Mouse (Mus musculus) cerebellum, adult 2 months (tissue): ENCODE measurements around the gene Cntrl. TPM values are rescaled to one million over a fixed set of nuclear protein-coding genes. Genes with fewer than 3 reads are reported as not detected.

Experiments
- DNase-seq, 2 experiments: peaks; one replicate each; pipeline ENCODE4 v3.0.0; 2021
- H3K27ac ChIP-seq: fragments of 200-500 bp; 2 replicates; pipeline ENCODE4 v1.5.1; 2012; ENCODE audit warnings: low read length, control low read depth, inconsistent platforms; ENCODE audit not compliant: insufficient read depth
- H3K27me3 ChIP-seq: fragments of 200-500 bp; 2 replicates; pipeline ENCODE4 v1.6.1; 2012; ENCODE audit warnings: inconsistent platforms, mild to moderate bottlenecking, low read length, moderate library complexity; ENCODE audit not compliant: control insufficient read depth, insufficient read depth
- H3K4me1 ChIP-seq: fragments of 200-500 bp; 2 replicates; pipeline ENCODE4 v1.6.1; 2011; ENCODE audit warnings: low read length; ENCODE audit not compliant: control insufficient read depth, insufficient read depth
- H3K4me3 ChIP-seq: fragments of 200-500 bp; replicated peaks from 2 replicates; pipeline ENCODE3; 2011; ENCODE audit warnings: mild to moderate bottlenecking, low read depth, low read length, control low read depth; ENCODE audit not compliant: insufficient read depth
- CTCF ChIP-seq: fragments of 200-500 bp; IDR thresholded peaks from 2 replicates; pipeline ENCODE4 v1.5.1; 2011; ENCODE audit warnings: low read depth, mild to moderate bottlenecking, control low read depth, low read length, moderate library complexity, borderline replicate concordance; ENCODE audit not compliant: insufficient read depth
- POLR2A ChIP-seq: fragments of 200-500 bp; IDR thresholded peaks from 2 replicates; pipeline ENCODE4 v1.6.1; 2011; ENCODE audit warnings: low read length, control low read depth, borderline replicate concordance; ENCODE audit not compliant: insufficient read depth
- WGBS: fragments of 180-500 bp; shearing (Covaris S2); methylation state at CpG from one replicate; pipeline ENCODE4 v1.1.7; 2018; 5-methylcytosine and 5-hydroxymethylcytosine counted together
- polyA plus RNA-seq: library from polyadenylated mRNA; depleted of rRNA; stranded (reverse); fragments of >200 nt; gene quantifications from 2 replicates; pipeline ENCODE4 v1.2.3, GENCODE M21; 2012; rRNA removed

Gene Cntrl
- polyA plus RNA-seq, 1 experiment, result 15.7 TPM

- no peak for DNase-seq
- no peaks in the 10 kb centered on the region for H3K4me1 ChIP-seq
- no peak overlapping the region for H3K27ac ChIP-seq
- H3K27me3 ChIP-seq, result no peaks in the 10 kb centered on the region
- no peak for TF ChIP-seq POLR2A
- TF ChIP-seq CTCF, result no peak
- 95% methylated on average over 3 of the region's 3 CpGs for WGBS
- H3K4me3 ChIP-seq, result no peak overlapping the region
Measured at GRCm38 (mm10) chr2:35218736-35219135, 109.4 kb downstream of the Cntrl start.

DNA sequence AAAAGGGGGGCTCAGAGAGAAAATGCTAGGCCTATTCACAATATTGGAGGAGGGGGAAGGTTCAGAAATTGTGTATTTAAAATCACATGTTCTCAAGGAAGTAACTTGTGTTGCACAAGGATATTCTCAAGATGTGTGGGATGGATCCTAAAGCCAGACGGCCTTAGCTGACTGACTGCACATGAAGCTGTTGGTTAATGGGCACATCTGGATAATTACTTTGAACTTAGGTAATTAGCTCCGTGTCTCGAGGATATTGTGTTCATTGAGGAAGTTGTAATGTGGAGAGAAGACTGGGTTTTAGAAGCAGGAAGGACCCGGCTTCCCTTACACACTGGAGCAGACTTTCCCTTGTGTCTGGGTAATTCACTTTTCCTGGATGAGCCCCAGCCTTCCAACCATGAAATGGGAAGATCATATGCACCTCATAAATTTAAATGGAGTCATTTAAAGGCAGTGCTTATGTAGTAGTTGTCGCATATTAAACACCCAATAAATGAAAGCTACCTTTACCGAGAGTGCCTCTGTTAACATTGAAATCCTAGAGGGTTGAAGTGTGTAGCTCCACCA lies 113.6 kb downstream of the Cntrl start:
- Histone ChIP-seq H3K4me3 (no peak overlapping the region), H3K4me1 (no peaks in the 10 kb centered on the region), H3K27ac (no peak overlapping the region), H3K27me3 (no peaks in the 10 kb centered on the region)
- TF ChIP-seq POLR2A (no peak), CTCF (no peak)
- no peak for DNase-seq
- 84% methylated on average over 6 of the region's 6 CpGs for WGBS

- no peak for TF ChIP-seq CTCF
- TF ChIP-seq POLR2A, result no peak
- Histone ChIP-seq H3K4me1 (no peaks in the 10 kb centered on the region), H3K4me3 (no peak overlapping the region), H3K27ac (no peak overlapping the region), H3K27me3 (no peaks in the 10 kb centered on the region)
- WGBS, result 91% methylated on average over 15 of the region's 15 CpGs
- no peak for DNase-seq
Measured at GRCm38 (mm10) chr2:35224285-35224684, 115.0 kb downstream of the Cntrl start.

- no peak for DNase-seq
- TF ChIP-seq CTCF, result no peak
- no peak for TF ChIP-seq POLR2A
- WGBS, result 38% methylated on average over 4 of the region's 4 CpGs
Measured at GRCm38 (mm10) chr2:35228145-35228544, 118.9 kb downstream of the Cntrl start.

More at GRCm38 (mm10) chr2:35228145-35228544, 118.9 kb downstream of the Cntrl start:
- Histone ChIP-seq H3K27me3 (no peaks in the 10 kb centered on the region; the same call in 1 of the 2 replicates), H3K4me1 (no peaks in the 10 kb centered on the region), H3K4me3 (no peak overlapping the region), H3K27ac (no peak overlapping the region)

Other genes with a start within 250 kb of the Cntrl start
- gene Cutal, start 235.1 kb upstream of the Cntrl start, polyA plus RNA-seq, result 0.88 and 0.89 TPM in 2 replicates
- gene Psmd5, start 234.5 kb upstream of the Cntrl start, polyA plus RNA-seq, result 47.9 and 52.9 TPM in 2 replicates
- 1.7 and 2.2 TPM in 2 replicates for gene Phf19, start 195.5 kb upstream of the Cntrl start, polyA plus RNA-seq
- gene Traf1, start 147.7 kb upstream of the Cntrl start, polyA plus RNA-seq, result 8.4 and 9.1 TPM in 2 replicates
- 0.59 and 1.1 TPM in 2 replicates for gene Hc, start 48.1 kb upstream of the Cntrl start, polyA plus RNA-seq
- gene AI182371, start 7.9 kb upstream of the Cntrl start, polyA plus RNA-seq, result 0.57 and 0.63 TPM in 2 replicates
- 165 and 168 TPM in 2 replicates for gene Rab14, start 91.6 kb downstream of the Cntrl start, polyA plus RNA-seq
- gene Gsn, start 146.9 kb downstream of the Cntrl start, polyA plus RNA-seq, result 119 and 127 TPM in 2 replicates
- 14.9 and 17.0 TPM in 2 replicates for gene Stom, start 227.5 kb downstream of the Cntrl start, polyA plus RNA-seq